Mouse (Mus musculus): ENCODE data around the gene Lgr6. TPM values are rescaled to one million over a fixed set of nuclear protein-coding genes. Genes with fewer than 3 reads are reported as not detected.
A peak's percentile ranks its signal among the peaks of the same experiment; 100 is the strongest.

The Lgr6 gene
- polyA plus RNA-seq, 1 experiment: 0.81 TPM

- Histone ChIP-seq H3K36me3 (ENCODE audit: control insufficient read depth, insufficient read depth, low read length, poor library complexity, severe bottlenecking) (no peaks in the 10 kb centered on the region), H3K4me1 (ENCODE audit: control insufficient read depth, insufficient read depth, low read length) (peaks cover 9% of the 10 kb centered on the region), H3K9me3 (replicated peaks; ENCODE audit: control insufficient read depth, insufficient read depth, low read length, poor library complexity, severe bottlenecking) (no peaks in the 10 kb centered on the region), H3K27ac (ENCODE audit: insufficient read depth, low read length) (0 out of 2 replicates have a peak overlapping the region, but pooled peaks have one; percentile 9), H3K27me3 (ENCODE audit: control insufficient read depth, insufficient read depth, low read length, poor library complexity, severe bottlenecking) (no peaks in the 10 kb centered on the region), H3K9ac (ENCODE audit: low read depth, poor library complexity, severe bottlenecking) (no peak overlapping the region), H3K4me3 (ENCODE audit: low read depth, low read length) (peak overlapping the region; percentile 18; the same call in 1 of the 2 replicates)
- no peak for TF ChIP-seq EP300 (IDR thresholded peaks at IDR 0.05; ENCODE audit: insufficient read depth, low read depth, low read length)
- no peak for TF ChIP-seq CTCF (IDR thresholded peaks at IDR 0.05; ENCODE audit: low read depth, low read length)
- no peak for TF ChIP-seq POLR2A (IDR thresholded peaks at IDR 0.05; ENCODE audit: insufficient read depth, low read length)
These were observed 26.0 kb upstream of the Lgr6 start for GRCm38 (mm10) chr1:135131034-135131433.

DNA sequence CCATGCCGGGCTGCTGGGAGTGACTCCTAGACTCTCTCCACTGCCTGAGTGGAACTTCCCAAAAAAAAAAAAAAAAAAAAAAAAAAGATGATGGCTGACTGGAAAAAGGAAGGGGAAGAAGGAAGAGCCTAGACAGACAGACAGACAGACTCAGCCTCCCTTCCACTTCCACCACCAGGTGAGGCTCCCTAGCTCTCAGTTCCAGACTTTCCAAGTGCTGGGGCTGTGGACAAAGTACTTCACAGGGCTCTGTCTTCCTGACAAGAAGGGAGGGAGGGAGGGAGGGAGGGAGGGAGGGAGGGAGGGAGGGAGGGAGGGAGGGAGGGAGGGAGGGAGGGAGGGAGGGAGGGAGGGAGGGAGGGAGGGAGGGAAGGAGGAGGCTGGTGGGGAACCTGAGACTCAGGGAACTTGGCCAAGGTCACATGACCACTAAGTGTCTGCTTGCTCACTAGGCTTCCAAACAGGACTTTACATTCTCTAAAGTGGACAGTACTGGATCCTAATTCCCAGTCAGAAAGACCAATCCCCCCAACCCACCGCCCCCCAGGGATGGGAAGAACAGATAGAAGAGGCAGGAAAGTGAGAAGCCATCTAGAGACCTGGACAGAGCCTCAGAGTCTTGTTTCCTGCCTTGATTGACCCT is 25.4 kb upstream of the Lgr6 start:
- peak overlapping the region; percentile 18; the same call in 1 of the 2 replicates for H3K4me3 ChIP-seq (ENCODE audit: low read depth, low read length)
- H3K36me3 ChIP-seq (ENCODE audit: control insufficient read depth, insufficient read depth, low read length, poor library complexity, severe bottlenecking): no peaks in the 10 kb centered on the region
- H3K27ac ChIP-seq (ENCODE audit: insufficient read depth, low read length): 0 out of 2 replicates have a peak overlapping the region, but pooled peaks have one; percentile 9

GRCm38 (mm10) chr1:135129543-135130183 is 24.6 kb upstream of the Lgr6 start:
- Histone ChIP-seq H3K27ac (ENCODE audit: insufficient read depth, low read length) (no peak overlapping the region), H3K27me3 (ENCODE audit: control insufficient read depth, insufficient read depth, low read length, poor library complexity, severe bottlenecking) (no peaks in the 10 kb centered on the region)
- TF ChIP-seq EP300 (IDR thresholded peaks at IDR 0.05; ENCODE audit: insufficient read depth, low read depth, low read length) (0 out of 2 replicates have a peak, but pooled peaks have one; percentile 7), CTCF (IDR thresholded peaks at IDR 0.05; ENCODE audit: low read depth, low read length) (no peak)

More for the DNA sequence above, 25.4 kb upstream of the Lgr6 start:
- no peak for TF ChIP-seq POLR2A (IDR thresholded peaks at IDR 0.05; ENCODE audit: insufficient read depth, low read length)
- no peak for TF ChIP-seq CTCF (IDR thresholded peaks at IDR 0.05; ENCODE audit: low read depth, low read length)
- no peak for TF ChIP-seq EP300 (IDR thresholded peaks at IDR 0.05; ENCODE audit: insufficient read depth, low read depth, low read length)
- Histone ChIP-seq H3K4me1 (ENCODE audit: control insufficient read depth, insufficient read depth, low read length) (peaks cover 9% of the 10 kb centered on the region), H3K9ac (ENCODE audit: low read depth, poor library complexity, severe bottlenecking) (peak overlapping the region; percentile 1; the same call in 1 of the 2 replicates), H3K27me3 (ENCODE audit: control insufficient read depth, insufficient read depth, low read length, poor library complexity, severe bottlenecking) (no peaks in the 10 kb centered on the region), H3K9me3 (replicated peaks; ENCODE audit: control insufficient read depth, insufficient read depth, low read length, poor library complexity, severe bottlenecking) (no peaks in the 10 kb centered on the region)

GRCm38 (mm10) chr1:135128986-135129385 is 23.9 kb upstream of the Lgr6 start:
- Histone ChIP-seq H3K4me3 (ENCODE audit: low read depth, low read length) (no peak overlapping the region), H3K36me3 (ENCODE audit: control insufficient read depth, insufficient read depth, low read length, poor library complexity, severe bottlenecking) (no peaks in the 10 kb centered on the region), H3K9ac (ENCODE audit: low read depth, poor library complexity, severe bottlenecking) (peak overlapping the region; percentile 1; the same call in 1 of the 2 replicates), H3K9me3 (replicated peaks; ENCODE audit: control insufficient read depth, insufficient read depth, low read length, poor library complexity, severe bottlenecking) (no peaks in the 10 kb centered on the region), H3K27me3 (ENCODE audit: control insufficient read depth, insufficient read depth, low read length, poor library complexity, severe bottlenecking) (no peaks in the 10 kb centered on the region), H3K27ac (ENCODE audit: insufficient read depth, low read length) (no peak overlapping the region), H3K4me1 (ENCODE audit: control insufficient read depth, insufficient read depth, low read length) (peaks cover 9% of the 10 kb centered on the region)
- TF ChIP-seq EP300 (IDR thresholded peaks at IDR 0.05; ENCODE audit: insufficient read depth, low read depth, low read length) (no peak), CTCF (IDR thresholded peaks at IDR 0.05; ENCODE audit: low read depth, low read length) (no peak), POLR2A (IDR thresholded peaks at IDR 0.05; ENCODE audit: insufficient read depth, low read length) (no peak)

More at GRCm38 (mm10) chr1:135129543-135130183, 24.6 kb upstream of the Lgr6 start:
- Histone ChIP-seq H3K9me3 (replicated peaks; ENCODE audit: control insufficient read depth, insufficient read depth, low read length, poor library complexity, severe bottlenecking) (no peaks in the 10 kb centered on the region), H3K4me3 (ENCODE audit: low read depth, low read length) (no peak overlapping the region), H3K36me3 (ENCODE audit: control insufficient read depth, insufficient read depth, low read length, poor library complexity, severe bottlenecking) (no peaks in the 10 kb centered on the region), H3K9ac (ENCODE audit: low read depth, poor library complexity, severe bottlenecking) (peak overlapping the region; percentile 1; the same call in 1 of the 2 replicates), H3K4me1 (ENCODE audit: control insufficient read depth, insufficient read depth, low read length) (peaks cover 9% of the 10 kb centered on the region)

DNA sequence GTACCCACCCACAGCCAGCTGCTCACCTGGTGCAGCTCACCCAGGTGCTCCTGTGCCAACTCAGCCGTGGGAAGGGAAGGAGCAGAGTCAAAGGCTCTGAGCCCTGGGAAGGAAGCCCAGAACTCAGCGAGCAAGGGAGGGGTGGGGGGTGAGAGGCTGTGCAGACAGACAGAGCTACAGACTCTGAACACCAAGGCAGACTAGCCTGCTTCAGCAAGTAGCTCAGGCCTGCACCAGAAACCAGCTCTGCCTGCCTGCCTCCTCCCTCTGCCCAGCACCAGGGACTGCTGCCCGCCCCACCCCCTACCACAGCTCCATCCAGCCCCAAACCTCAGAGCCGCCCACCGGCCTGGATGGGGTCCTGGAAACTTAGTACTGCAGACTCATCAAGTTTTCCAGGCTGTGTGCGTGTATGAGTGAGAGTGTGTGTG is 22.9 kb upstream of the Lgr6 start:
- peaks cover 9% of the 10 kb centered on the region for H3K4me1 ChIP-seq (ENCODE audit: control insufficient read depth, insufficient read depth, low read length)
- TF ChIP-seq POLR2A (IDR thresholded peaks at IDR 0.05; ENCODE audit: insufficient read depth, low read length) (no peak), CTCF (IDR thresholded peaks at IDR 0.05; ENCODE audit: low read depth, low read length) (no peak), EP300 (IDR thresholded peaks at IDR 0.05; ENCODE audit: insufficient read depth, low read depth, low read length) (no peak)
- H3K27me3 ChIP-seq (ENCODE audit: control insufficient read depth, insufficient read depth, low read length, poor library complexity, severe bottlenecking): no peaks in the 10 kb centered on the region
- no peaks in the 10 kb centered on the region for H3K36me3 ChIP-seq (ENCODE audit: control insufficient read depth, insufficient read depth, low read length, poor library complexity, severe bottlenecking)
- no peak overlapping the region for H3K9ac ChIP-seq (ENCODE audit: low read depth, poor library complexity, severe bottlenecking)
- H3K9me3 ChIP-seq (replicated peaks; ENCODE audit: control insufficient read depth, insufficient read depth, low read length, poor library complexity, severe bottlenecking): no peaks in the 10 kb centered on the region
- H3K4me3 ChIP-seq (ENCODE audit: low read depth, low read length): no peak overlapping the region
- no peak overlapping the region for H3K27ac ChIP-seq (ENCODE audit: insufficient read depth, low read length)

All from ES-Bruce4 (cell line).